Mouse (Mus musculus) ES-Bruce4 (cell line): ENCODE measurements around the gene Ephb1. TPM values are rescaled to one million over a fixed set of nuclear protein-coding genes. Genes with fewer than 3 reads are reported as not detected.

ENCODE experiments used
- H3K27ac ChIP-seq: 2 replicates; pipeline ENCODE4 v1.5.1; 2012; ENCODE audit warnings: low read length, inconsistent platforms; ENCODE audit not compliant: insufficient read depth
- H3K27me3 ChIP-seq: 2 replicates; pipeline ENCODE4 v1.6.1; 2012; ENCODE audit warnings: mild to moderate bottlenecking, low read length, inconsistent platforms; ENCODE audit not compliant: control insufficient read depth, poor library complexity, insufficient read depth, severe bottlenecking
- H3K36me3 ChIP-seq: 2 replicates; pipeline ENCODE4 v1.6.1; 2012; ENCODE audit warnings: inconsistent platforms, mild to moderate bottlenecking, low read length, moderate library complexity; ENCODE audit not compliant: control insufficient read depth, poor library complexity, insufficient read depth, severe bottlenecking
- H3K4me1 ChIP-seq: one replicate; pipeline ENCODE4 v1.8.1; 2011; ENCODE audit warnings: low read length; ENCODE audit not compliant: control insufficient read depth, insufficient read depth
- H3K4me3 ChIP-seq: 2 replicates; pipeline ENCODE4 v1.5.1; 2011; ENCODE audit warnings: low read depth, mild to moderate bottlenecking, low read length
- H3K9ac ChIP-seq: 2 replicates; pipeline ENCODE4 v1.6.1; 2012; ENCODE audit warnings: low read depth, mild to moderate bottlenecking, inconsistent platforms; ENCODE audit not compliant: poor library complexity, severe bottlenecking
- H3K9me3 ChIP-seq: replicated peaks from 2 replicates; pipeline ENCODE4 v1.6.1; 2012; ENCODE audit warnings: mild to moderate bottlenecking, low read length, inconsistent platforms; ENCODE audit not compliant: control insufficient read depth, poor library complexity, insufficient read depth, severe bottlenecking
- CTCF ChIP-seq: IDR thresholded peaks from one replicate; pipeline ENCODE4 v1.8.1; 2011; ENCODE audit warnings: low read depth, low read length
- EP300 ChIP-seq: IDR thresholded peaks from 2 replicates; pipeline ENCODE4 v1.6.1; 2011; ENCODE audit warnings: low read depth, low read length; ENCODE audit not compliant: insufficient read depth
- POLR2A ChIP-seq: IDR thresholded peaks from one replicate; pipeline ENCODE4 v1.8.1; 2011; ENCODE audit warnings: low read length; ENCODE audit not compliant: insufficient read depth
- polyA plus RNA-seq: library from polyadenylated mRNA; stranded (reverse); fragments of >200 nt; gene quantifications from 2 replicates; pipeline ENCODE4 v1.2.4, GENCODE M21; 2011; ENCODE audit warnings: low read depth; ENCODE audit not compliant: missing spikeins, insufficient read depth, insufficient read length

The Ephb1 gene
- polyA plus RNA-seq, 1 experiment: 0.52 TPM

- H3K9ac ChIP-seq: no peak overlapping the region
- no peak overlapping the region for H3K27ac ChIP-seq
- no peak overlapping the region for H3K4me3 ChIP-seq
- no peaks in the 10 kb centered on the region for H3K27me3 ChIP-seq
- no peaks in the 10 kb centered on the region for H3K36me3 ChIP-seq
- TF ChIP-seq POLR2A: no peak
- no peak for TF ChIP-seq EP300
- TF ChIP-seq CTCF: no peak
- H3K9me3 ChIP-seq: no peaks in the 10 kb centered on the region
- no peaks in the 10 kb centered on the region for H3K4me1 ChIP-seq
Observed at GRCm38 (mm10) chr9:102007706-102008105, 346.8 kb downstream of the Ephb1 start.

GRCm38 (mm10) chr9:102006539-102006938, 348.0 kb downstream of the Ephb1 start:
- Histone ChIP-seq H3K4me1 (no peaks in the 10 kb centered on the region), H3K36me3 (no peaks in the 10 kb centered on the region), H3K4me3 (no peak overlapping the region), H3K9ac (no peak overlapping the region), H3K9me3 (no peaks in the 10 kb centered on the region), H3K27ac (no peak overlapping the region), H3K27me3 (no peaks in the 10 kb centered on the region)
- TF ChIP-seq CTCF (no peak), POLR2A (no peak), EP300 (no peak)

DNA sequence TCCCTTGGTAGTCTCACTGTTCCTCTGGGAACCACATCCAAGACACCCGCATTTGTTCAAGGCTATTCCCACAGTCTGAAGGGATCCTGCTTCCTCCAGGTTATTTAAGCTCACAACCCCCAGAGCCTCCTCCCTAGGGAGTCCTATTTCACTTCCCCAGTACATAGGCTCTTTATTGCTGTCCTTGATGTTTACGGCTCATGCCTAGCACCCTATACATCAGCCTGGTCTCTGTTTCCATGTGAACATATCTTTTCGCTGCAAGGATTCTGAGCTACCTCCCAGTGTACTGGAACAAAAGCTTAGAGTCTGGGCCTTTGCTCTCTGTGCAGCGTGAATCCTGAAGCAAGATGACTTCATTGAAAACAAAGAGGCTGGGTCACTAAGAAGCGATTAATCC, 351.6 kb downstream of the Ephb1 start:
- no peaks in the 10 kb centered on the region for H3K4me1 ChIP-seq
- no peak overlapping the region for H3K9ac ChIP-seq
- H3K4me3 ChIP-seq: no peak overlapping the region
- no peak for TF ChIP-seq POLR2A
- TF ChIP-seq CTCF: no peak
- no peak for TF ChIP-seq EP300
- H3K27ac ChIP-seq: no peak overlapping the region
- H3K27me3 ChIP-seq: no peaks in the 10 kb centered on the region
- H3K9me3 ChIP-seq: no peaks in the 10 kb centered on the region
- H3K36me3 ChIP-seq: no peaks in the 10 kb centered on the region

- no peak overlapping the region for H3K4me3 ChIP-seq
- H3K9me3 ChIP-seq: no peaks in the 10 kb centered on the region
- H3K27me3 ChIP-seq: no peaks in the 10 kb centered on the region
- no peak overlapping the region for H3K9ac ChIP-seq
- no peaks in the 10 kb centered on the region for H3K4me1 ChIP-seq
- no peak for TF ChIP-seq EP300
- no peak for TF ChIP-seq CTCF
- TF ChIP-seq POLR2A: no peak
- H3K27ac ChIP-seq: no peak overlapping the region
- no peaks in the 10 kb centered on the region for H3K36me3 ChIP-seq
Observed at GRCm38 (mm10) chr9:102002186-102002585, 352.3 kb downstream of the Ephb1 start.

DNA sequence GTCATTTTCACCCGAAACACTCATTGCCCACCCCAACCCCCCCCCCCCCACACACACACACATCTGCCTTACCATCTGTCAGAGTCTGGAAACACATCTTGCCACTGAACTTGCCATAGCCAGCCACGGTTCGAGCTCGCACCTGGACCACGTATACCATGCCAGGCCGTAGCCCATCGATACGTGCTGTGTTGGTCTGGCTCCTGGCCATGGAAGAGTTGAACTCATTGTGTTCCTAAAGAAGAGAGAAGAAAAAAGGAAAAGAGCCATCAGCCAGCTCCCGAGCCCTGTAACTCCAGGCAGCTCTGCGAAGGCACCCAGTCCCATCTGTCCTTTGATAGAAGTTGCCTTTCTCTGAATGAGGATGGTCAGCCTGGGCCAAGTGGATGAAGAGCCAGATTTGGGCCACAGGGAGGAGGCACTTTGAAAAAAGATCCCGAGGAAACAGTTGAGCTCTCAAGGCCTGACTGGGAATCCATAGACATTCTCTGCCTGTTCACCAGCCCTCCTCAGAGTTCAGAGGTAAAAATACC, 352.8 kb downstream of the Ephb1 start:
- TF ChIP-seq CTCF (no peak), POLR2A (no peak)

GRCm38 (mm10) chr9:101999690-102000089, 354.8 kb downstream of the Ephb1 start:
- H3K4me1 ChIP-seq: no peaks in the 10 kb centered on the region
- no peak overlapping the region for H3K27ac ChIP-seq
- no peaks in the 10 kb centered on the region for H3K36me3 ChIP-seq
- TF ChIP-seq EP300 (no peak), CTCF (no peak), POLR2A (no peak)
- no peak overlapping the region for H3K4me3 ChIP-seq
- H3K9me3 ChIP-seq: no peaks in the 10 kb centered on the region
- H3K27me3 ChIP-seq: no peaks in the 10 kb centered on the region
- no peak overlapping the region for H3K9ac ChIP-seq

More for the DNA sequence above, 352.8 kb downstream of the Ephb1 start:
- H3K9ac ChIP-seq: no peak overlapping the region
- no peaks in the 10 kb centered on the region for H3K9me3 ChIP-seq
- no peaks in the 10 kb centered on the region for H3K36me3 ChIP-seq
- no peak overlapping the region for H3K4me3 ChIP-seq
- H3K27ac ChIP-seq: no peak overlapping the region
- H3K27me3 ChIP-seq: no peaks in the 10 kb centered on the region
- no peaks in the 10 kb centered on the region for H3K4me1 ChIP-seq
